Mouse (Mus musculus): ENCODE measurements around the gene Srrd.

DNA sequence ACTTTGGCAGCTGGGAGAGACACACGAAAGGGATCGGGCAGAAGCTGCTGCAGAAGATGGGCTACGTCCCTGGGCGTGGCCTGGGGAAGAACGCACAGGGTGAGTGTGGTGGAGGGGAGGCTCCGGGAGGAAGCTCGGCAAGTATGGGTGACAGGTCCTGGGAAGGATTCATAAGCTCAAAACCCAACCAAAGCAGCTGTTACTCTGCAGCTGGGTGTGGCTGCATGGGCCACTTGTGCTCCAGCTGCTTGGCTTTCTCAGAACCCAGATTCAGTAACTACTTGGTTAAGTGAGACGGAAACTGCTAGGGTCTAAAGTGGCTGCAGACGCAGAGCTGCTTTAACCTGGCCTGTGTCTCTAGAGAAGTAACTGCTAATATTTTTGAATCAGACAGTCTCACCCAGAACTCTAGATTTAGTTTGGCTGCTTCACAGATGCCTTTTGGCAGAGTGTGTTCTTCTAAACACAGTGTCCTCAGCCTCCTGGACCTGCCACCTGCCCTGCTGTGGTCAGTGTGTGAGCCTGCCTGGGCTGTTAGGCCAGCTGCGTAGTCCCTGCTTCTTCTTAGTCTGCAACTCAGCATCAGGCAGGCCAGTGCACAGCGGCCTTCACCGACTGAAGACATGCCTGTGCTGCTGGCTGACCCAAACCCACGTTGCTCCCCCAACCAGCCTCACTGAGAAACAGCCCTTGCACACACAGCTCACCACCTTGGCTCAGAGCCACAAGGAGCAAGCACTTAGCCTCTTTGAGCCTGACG lies 12.9 kb downstream of the Srrd start:
- TF ChIP-seq CTCF (IDR thresholded peaks at IDR 0.05; ENCODE audit: low read depth), result no peak
- TF ChIP-seq EP300 (IDR thresholded peaks at IDR 0.05; ENCODE audit: low read depth), result no peak

Data from liver, postnatal 0 days (tissue).